Mouse (Mus musculus) hematopoietic stem cell, adult 5-6 weeks (primary cell): ENCODE measurements around the gene Bnip1. TPM values are rescaled to one million over a fixed set of nuclear protein-coding genes. Genes with fewer than 3 reads are reported as not detected.

Experiments used
- ATAC-seq, 2 experiments: fragments of 125-278 bp in 1 of 2; replicated peaks in 1 of 2; 2 replicates each; pipeline ENCODE4 v1.8.0; 2016 to 2017; ENCODE audit warnings: inconsistent platforms in 2 of 2, mild to moderate bottlenecking in 2 of 2, moderate number of reproducible peaks in 2 of 2, low read depth in 1 of 2, moderate TSS enrichment in 1 of 2; ENCODE audit not compliant: low FRiP score in 2 of 2, poor library complexity in 2 of 2, severe bottlenecking in 2 of 2, insufficient read depth in 1 of 2, low TSS enrichment in 1 of 2
- total RNA-seq: library from RNA; stranded (forward); fragments of 172-1452, 232-1000 nt; gene quantifications from 2 replicates; pipeline ENCODE4 v1.2.3, GENCODE M21; 2017

The Bnip1 gene
- total RNA-seq, 1 experiment from 2014 or later: 27.1 TPM

DNA sequence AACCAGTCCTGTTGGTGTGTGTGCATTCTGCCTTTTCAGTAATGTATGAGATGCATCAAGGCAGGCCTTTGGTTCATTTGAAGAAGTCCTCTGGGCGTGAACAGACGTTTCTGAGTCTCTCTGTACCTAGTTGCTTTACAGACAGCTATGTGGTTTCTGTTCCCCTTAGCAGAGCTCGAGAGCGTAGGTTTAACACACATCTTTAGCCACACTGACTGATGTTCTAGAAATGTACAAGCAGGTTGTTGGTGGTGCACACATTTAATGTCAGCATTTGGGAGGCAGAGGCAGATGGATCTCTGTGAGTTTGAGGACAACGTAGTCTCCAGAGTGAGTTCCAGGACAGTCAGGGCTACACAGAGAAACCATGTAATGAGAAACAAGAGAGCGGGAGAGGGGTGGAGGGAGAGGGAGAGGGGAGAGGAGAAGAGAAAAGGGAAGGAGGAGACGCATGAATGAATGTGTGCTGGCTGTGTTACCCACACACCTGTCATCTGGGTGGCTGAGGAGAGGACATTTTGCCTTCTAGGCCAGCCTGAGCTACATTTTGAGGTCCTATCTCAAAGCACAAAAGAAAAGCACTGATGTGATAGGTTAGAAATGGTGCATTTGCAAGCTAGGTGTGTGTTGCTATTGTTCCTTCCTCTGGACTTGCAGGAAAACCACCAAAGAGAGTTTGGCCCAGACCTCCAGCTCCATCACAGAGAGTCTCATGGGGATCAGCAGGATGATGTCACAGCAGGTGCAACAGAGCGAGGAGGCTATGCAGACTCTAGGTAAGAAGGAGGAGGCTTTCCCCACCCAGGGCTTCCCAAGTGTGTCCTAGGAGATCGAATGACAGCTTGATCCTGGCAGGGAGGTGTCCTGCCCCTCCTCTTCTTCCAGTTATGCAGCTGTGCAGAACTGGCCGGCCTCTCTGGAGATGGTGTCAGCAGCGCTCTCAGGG, 9.7 kb downstream of the Bnip1 start:
- no peak for ATAC-seq

DNA sequence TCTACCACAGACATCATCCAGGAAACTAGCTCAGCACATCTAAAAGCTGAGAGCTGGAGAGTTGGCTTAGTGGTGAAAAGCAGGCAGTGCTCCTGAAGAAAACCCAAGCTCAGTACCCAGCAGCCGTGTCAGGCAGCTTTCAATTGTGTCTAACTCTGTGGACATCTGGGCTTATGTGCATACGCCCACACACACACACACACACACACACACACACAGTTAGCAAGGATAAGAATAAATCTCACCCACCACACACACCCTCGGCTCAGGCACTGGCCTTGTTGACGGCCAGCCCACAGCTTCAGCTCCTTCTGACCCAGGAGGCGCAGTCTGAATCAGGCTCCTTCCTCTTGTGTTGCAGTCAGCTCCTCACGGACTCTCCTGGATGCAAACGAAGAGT, 10.7 kb downstream of the Bnip1 start:
- ATAC-seq: no peak

- ATAC-seq: no peak
Observed at GRCm38 (mm10) chr17:26792096-26792495, 11.2 kb downstream of the Bnip1 start.

DNA sequence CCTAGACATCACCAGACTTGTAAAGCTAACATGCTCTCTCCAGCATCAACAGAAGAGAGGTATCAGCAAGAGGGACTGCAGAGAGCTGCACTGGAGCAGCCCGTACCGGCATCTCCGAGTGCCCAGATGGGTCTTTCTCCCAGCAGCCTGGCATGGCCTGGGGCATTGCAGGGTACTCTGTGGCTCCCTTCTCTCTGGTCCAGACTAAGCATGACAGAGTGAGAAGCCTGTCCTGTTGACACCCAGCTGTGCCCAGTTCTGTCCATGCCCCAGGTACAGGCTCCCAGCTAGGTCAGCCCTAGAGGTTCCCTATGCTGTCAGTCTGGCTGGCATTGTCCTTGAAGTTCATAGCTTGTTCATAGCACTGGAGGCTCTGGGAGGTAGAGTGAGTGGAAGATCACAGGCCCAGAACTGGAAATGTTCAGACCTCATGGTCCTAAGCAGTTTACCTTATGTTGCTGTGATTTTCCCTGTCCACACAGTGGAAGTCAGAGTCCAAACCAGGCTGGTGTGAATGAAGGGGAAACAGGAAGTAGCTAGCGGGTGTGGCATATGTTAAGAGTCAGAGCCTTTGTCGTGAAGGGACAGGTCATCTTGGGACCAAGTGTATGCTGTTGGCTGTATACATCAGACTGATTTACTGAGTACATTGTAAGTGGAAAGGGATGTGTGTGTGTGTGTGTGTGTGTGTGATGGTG, 12.4 kb downstream of the Bnip1 start:
- ATAC-seq: no peak

- ATAC-seq: peak; percentile 69 to 71; a peak in 2 of 4 replicates
Observed at GRCm38 (mm10) chr17:26794744-26795143, 13.9 kb downstream of the Bnip1 start.

DNA sequence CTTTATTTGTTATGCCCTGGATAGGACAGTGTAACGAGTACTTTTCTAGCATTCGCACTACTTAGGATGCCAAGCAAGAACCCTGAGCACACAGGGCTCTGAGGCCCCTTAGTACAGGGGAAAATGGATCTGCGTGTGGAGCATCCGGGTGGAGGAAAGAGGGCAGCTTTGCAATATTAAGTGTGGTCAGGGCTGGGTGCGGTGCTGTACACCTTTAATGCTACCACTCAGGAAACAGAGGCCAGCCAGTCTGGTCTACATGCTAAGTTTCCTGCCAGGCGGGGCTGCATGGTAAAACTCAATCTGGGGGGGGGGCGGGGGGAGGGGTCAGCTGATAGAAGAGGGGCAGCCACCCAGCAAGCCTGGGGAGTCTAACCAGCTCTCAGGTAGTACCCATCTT, 14.5 kb downstream of the Bnip1 start:
- ATAC-seq: no peak

DNA sequence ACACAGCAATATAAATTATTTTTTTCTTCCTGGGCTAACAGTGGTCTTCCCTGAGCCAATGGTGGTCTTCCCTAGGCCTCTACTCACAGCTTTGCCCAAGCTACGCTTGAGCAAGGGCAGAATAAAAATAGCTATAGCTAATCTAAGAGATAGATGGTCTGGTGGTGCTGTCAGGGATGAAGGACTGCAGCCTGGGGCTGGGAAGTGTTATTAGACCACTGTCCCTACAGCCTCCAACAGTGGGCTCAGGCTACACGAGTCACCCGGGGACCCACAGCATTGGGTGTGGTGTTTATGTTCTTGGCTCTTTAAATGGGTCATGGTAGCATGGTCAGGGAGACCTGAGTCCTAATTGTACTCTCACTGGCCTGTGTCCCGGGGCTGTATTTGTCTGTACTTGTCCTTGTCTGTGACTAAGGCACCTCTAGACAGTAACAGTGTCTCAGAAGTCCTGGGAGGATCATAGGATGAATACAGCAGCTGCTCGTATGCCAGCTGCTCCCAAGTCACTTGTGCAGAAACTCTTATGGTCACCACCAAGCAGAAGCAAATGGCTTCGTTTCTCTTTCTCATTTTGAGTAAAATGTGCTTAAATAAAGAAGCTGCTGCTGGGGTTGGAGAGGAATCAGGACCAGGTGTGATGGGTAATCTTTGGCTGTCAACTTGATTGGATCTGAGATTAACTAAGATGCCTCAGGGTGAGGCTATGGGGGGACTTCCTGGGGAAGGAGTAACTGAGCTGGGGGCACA, 16.7 kb downstream of the Bnip1 start:
- ATAC-seq: no peak

- ATAC-seq: no peak
Observed at GRCm38 (mm10) chr17:26802886-26803285, 22.0 kb downstream of the Bnip1 start.

DNA sequence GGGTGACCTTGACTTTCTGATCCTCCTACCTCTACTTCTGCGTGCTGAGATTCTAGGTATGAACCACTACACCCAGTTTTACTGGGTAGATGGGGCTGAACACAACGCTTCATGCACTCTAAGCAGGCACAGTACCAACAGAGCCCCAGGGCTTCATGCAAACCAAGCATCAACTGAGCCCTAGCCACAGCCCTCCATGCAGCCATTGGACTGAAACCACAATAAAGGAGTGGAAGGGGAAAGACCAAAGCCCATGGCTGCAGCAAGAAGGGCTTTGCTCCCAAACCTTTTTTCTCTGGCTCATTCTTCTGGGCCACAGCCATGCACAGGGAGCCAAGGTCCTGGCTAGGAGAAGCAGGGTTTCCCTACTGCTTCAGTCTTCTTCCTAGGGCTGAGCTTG, 31.7 kb downstream of the Bnip1 start:
- no peak for ATAC-seq

DNA sequence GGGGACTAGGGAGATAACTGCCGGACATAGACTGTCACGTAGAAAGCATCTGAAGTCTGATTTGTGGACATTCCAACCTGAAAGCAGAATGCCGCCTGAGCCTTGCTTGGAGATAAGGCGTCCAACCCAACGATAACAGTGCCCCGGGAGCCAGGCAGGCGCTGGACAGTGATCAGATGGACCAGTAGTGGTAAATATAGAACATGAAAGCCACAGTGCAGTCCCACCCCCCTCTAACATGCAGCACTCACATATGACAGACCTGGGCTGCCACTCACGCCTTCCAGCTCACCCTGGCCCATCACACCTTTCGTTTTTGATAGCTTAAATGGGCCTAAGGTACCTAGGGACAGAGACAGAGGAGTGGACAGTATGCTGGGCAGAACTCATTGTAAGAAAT, 32.6 kb downstream of the Bnip1 start:
- no peak for ATAC-seq

- peak in 1 of 2 experiments; percentile 36; a peak in 1 of 4 replicates for ATAC-seq
Observed at GRCm38 (mm10) chr17:26816810-26817209, 35.9 kb downstream of the Bnip1 start.

- ATAC-seq: no peak
Observed at GRCm38 (mm10) chr17:26817776-26818175, 36.9 kb downstream of the Bnip1 start.

DNA sequence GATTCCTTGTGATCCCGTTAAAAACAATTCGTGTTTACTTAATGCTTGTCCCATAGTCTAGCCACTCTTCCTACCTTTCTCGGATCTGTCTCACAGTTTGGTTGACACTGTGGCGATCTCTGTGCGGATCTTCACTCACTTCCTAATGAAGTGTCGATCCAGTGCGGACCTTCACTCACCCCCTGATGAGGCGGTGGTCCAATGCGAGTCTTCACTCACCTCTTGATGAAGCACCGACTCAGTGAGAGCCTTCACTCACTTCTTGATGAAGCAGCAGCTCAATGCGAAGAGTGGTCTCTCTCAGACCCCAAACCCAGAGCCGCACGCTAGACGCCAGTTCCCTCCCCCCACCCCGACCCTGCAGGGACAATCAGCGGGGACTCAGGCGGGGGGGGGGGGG, 45.3 kb downstream of the Bnip1 start:
- ATAC-seq: no peak

DNA sequence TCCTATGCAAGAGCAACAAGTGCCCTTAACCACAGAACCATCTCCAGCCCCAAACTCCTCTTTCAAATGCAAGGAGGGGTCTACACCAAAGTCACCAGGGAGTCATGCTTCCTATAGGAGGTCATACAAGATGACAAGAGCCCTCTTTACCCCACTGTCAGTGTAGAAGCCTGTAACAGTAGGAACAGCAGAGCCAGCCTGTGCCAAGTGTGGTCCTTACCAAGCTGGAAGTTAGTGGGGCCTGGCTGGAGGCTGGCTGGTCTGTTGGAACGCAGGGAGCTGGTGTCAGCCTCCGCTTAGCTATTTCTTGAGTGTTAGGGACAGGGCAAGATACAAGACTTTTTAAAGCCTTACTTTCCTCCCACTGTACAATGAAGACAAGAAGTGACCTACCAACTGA, 52.9 kb downstream of the Bnip1 start:
- no peak for ATAC-seq

GRCm38 (mm10) chr17:26834302-26834965, 53.6 kb downstream of the Bnip1 start:
- no peak for ATAC-seq

- no peak for ATAC-seq
Observed at GRCm38 (mm10) chr17:26834966-26835755, 54.3 kb downstream of the Bnip1 start.

DNA sequence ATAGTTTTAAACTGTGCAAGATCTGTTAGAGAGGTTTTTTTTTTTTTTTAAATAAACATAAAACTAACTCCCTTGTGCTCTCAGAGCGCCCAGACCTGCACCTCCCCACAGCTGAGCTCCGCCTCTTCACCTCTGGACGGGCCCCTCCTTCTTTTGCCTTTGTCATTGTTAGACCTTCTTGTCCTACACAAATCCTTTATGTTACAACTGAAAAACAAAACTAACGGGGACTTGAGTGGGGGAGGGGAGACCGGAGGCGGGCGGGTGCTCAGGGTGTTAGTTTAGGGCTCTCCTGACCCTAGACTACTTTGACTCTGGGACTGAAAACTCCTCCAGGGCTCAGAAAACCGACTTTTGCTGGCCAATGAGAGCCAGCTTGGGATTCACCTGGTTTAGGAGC, 55.1 kb downstream of the Bnip1 start:
- no peak for ATAC-seq
